Mouse (Mus musculus): ENCODE data around the gene Supt3.

Supt3 gene

DNA sequence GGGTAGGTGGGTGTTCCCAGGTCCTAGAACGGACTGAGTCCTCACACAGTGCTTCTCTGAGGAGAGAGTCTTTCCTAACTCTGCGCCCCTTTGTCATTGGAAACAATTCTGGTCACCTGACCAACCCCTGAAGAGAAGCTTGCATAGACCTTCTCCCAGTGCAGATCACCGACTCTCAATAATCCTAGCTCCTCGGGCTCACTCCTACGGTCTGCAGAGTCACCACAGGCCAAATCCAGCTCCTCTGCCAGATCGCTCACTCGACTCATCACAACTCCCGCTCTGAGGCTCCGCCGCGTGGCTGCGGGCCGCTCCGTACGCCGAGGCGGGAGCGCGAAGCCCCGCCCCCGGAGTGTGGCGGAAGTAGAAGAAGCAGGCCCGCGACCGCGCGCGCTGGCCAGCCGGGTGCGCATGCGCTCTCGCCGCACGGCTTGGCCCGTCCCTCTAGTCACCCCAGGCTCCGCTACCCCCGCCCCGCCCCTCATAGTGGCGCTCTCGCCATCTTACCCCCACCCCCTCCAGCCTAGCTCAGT, at the start of gene Supt3:
Gene Supt3 (plus strand): TSS at position 415 of the 533 bp plus-strand sequence.
- peak; percentile 98 to 99 for DNase-seq

- DNase-seq: no peak
These were observed 49.3 kb upstream of the Supt3 start for GRCm38 (mm10) chr17:44727675-44728074.

- DNase-seq: peak; percentile 20
These were observed 48.5 kb upstream of the Supt3 start for GRCm38 (mm10) chr17:44728464-44728863.

DNA sequence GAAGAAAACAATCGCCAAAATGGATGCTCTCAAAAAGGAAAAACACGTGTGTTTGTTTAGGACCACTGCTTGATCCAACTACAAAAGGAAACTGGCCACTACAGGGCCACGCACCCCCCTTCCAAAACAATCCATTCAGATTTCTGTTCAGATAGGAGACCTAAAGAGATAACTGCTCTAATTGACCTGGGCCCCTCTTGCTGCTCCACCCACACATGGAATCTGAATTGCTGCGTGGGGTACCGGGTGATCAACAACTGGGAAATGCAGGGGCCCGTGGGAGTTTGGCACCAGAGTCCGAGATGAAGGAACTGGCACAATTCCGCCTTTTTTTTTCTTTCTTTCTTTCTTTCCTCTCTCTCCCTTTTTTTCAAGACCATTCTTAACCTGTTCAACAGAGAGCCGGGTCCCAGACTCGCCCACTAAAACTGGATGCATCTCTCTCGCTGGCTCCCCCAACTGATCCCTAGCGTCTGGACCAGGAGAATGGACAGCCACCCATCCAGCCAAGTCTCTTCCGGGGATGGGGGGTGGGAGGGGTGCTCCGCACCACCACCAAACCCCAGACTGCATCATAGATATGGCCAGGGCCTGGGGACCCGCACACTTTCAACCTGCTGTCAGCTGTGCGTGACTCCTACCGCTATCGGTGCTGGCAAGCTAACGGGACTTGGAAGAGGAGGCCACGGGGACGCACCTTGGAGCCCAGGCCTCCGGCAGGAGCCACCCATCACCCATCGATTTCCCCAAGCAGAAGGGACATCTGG, 43.2 kb upstream of the Supt3 start:
- DNase-seq: peak in 1 of 2 experiments; percentile 13

DNA sequence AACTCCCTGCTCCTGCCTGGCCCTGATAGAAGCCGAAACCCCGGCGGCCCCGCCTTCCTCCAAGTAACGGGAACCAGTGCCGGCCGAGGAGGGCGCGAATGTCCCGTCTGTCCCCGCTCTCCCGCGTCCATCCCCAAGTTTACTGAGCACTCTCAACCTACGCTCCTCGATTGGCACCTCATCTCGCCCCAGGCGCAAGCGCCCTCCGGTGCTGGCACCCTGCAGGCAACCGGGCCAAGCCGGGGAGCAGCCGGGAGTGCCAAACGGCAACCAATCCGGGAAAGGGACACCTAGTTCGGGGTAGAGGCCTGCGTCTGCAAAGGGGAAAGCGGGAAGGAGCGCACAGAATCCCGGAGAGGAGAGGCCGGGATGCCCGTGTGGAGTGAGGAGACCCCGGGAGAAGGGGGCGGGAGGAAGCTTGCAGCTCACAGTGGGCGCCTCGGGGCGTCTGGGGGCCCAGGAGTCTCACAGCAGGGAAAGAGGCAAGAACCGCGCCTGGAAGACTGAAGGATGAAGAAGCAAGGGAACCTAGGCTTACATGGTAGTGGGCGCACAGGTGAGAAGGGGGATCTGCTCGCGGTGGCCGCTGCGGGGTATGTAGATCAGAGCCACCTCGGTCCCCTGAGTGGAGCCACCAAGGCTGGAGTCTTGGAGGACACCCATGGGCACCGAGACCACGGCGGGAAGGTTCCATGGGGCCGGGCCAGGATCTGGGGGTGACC, 42.3 kb upstream of the Supt3 start:
- DNase-seq: peak; percentile 26 to 53

- DNase-seq: peak; percentile 18 to 25
These were observed 41.5 kb upstream of the Supt3 start for GRCm38 (mm10) chr17:44735223-44735990.

- DNase-seq: peak; percentile 74 to 79
These were observed 40.9 kb upstream of the Supt3 start for GRCm38 (mm10) chr17:44735991-44736561.

DNA sequence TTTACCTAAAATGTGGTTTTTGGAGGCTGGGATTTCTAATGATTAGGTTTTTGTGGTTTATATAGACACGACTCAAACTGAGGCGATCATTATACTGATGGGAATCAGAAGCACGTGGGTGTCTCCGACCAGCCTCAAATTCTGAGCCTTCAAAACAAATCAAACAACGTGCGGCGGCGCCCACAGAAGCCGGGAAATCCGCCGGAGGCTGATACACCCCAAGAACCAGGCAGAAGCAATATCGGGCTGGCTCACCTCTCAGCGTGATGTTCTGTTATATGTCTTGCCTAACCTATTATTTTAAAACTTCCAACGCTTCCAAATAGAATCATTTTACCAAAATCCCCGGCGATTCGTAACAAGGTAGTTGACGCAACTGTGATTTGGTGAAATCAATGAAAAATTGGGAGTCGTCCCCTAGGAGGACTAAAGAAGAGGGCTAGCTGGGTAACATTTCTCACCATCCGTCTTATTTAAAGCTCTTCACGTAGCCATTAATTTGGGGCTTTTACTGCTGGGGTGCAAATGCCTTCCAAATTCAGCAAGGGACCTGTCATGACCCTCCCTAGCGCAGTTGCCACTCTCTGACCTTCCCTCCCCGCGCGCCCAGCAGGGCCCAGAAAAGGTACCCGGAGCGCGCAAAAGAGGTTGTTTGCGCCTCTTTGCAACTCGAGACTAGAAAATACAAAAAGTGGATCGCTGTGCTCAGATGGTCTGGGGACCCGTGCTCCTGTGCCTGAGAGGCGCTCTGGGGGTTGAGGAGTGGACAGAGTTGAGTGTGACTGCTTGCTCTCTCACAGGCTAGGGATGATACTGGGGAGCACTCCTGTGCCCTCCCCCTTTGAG, 39.5 kb upstream of the Supt3 start:
- peak; percentile 4 to 13 for DNase-seq

DNA sequence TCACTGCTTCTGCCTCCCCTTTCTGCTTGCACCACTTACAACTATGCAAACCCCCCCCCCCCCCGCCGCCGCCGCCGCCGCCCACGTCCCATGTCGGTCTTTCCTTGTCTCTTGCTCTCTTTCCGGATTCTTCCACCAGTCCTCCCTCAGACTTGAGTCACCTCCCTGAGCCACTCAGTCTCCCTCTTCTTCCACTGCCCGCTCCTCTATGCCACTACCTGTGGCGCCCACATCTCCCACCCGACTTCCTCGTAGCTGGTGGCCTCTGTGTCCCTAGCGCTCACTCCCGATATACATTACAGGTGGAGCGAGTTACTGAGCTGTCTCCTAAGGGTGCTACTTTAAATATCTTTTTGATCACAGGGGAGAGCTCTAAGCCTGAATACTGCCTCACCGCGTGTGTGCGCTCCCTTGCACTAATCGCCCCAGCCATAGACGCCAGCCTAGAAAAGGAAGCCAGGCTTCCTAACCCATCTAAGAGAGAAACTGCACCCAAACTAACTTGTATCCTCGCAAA, 38.8 kb upstream of the Supt3 start:
- DNase-seq: no peak

GRCm38 (mm10) chr17:44742246-44742645, 34.7 kb upstream of the Supt3 start:
- no peak for DNase-seq

DNA sequence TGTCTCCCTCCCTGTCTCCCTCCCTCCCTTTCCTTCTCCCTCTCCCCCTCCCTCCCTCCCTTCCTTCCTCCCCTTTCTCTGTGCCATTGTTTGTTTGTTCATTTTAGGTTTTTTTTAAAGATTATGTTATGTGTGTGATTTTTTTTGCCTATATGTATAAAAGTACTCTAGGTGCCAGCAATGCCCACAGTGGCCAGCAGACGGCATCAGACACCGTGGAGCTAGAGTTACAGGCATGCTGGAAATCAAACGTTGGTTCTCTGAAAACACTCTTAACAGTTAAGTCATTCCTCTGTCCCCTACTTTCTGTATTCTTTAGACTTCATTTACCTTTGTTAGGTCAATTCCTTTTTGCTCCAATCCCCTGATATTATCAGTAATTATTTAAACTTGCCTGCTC, 33.2 kb upstream of the Supt3 start:
- DNase-seq: no peak

- DNase-seq: no peak
These were observed 31.6 kb upstream of the Supt3 start for GRCm38 (mm10) chr17:44745378-44745777.

GRCm38 (mm10) chr17:44766318-44766717, 10.6 kb upstream of the Supt3 start:
- DNase-seq: no peak

- no peak for DNase-seq
These were observed 10.0 kb upstream of the Supt3 start for GRCm38 (mm10) chr17:44766975-44767374.

- DNase-seq: no peak
These were observed 9.6 kb upstream of the Supt3 start for GRCm38 (mm10) chr17:44767375-44767774.

DNA sequence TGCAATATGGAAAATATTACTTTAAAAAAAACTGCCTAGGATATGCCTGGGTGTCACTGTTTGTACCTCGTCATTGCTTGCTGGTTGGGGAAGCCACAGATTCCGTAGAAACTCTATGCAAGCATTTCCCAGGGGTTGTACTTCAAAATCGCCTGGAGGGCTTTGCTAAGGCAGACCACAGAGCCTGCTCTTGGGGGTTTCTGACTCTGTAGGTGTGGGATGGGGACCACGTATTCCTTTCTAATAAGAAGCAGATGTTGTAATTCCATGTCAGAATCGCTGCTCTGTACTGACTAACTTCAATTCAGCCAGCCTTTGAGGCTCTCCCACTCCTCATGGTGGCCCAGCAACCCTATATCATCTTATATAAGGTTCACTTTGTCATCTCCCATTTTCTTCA, 8.4 kb upstream of the Supt3 start:
- no peak for DNase-seq

DNA sequence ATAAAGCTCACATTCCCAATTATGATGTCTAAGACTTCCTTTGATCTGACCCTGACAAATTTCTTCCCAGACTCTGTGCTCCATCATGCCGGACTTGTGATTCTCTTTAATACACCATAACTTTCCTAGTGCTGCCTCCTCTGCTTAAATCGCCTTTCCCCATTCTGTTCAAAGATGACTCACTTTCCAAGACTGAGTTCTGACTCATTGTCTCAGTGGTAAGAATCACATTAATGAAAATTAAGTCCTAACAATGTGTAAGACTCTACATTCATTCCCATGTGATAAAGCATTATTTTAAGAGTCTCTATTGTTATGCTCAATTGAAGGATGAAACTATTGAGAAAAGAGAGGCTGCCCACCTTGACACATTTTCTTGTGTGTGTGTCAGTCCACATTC, 6.1 kb upstream of the Supt3 start:
- DNase-seq: no peak

GRCm38 (mm10) chr17:44772576-44772975, 4.4 kb upstream of the Supt3 start:
- DNase-seq: no peak

GRCm38 (mm10) chr17:44777337-44777804, 419 bp downstream of the Supt3 start:
- peak; percentile 71 to 72 for DNase-seq

DNA sequence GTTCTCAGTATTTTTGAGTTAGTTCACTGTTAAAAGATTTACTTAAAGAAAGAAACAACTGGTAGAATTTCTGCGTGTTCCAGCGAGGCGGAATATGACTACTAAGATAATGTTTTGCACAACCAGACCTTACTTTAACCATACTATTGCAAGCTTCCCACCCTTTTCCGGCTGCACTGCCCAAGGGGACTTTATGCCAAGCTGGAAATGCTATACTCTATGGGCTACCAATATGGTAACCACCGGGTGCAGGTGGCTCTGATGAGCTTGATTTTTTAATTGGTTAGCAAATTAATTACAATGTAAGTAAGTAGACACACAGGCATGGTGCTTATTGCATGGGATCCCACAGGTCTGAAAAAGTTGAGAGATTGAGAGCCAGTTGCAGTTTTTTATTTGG, 1.2 kb downstream of the Supt3 start:
- no peak for DNase-seq

- no peak for DNase-seq
These were observed 3.4 kb downstream of the Supt3 start for GRCm38 (mm10) chr17:44780353-44780752.
